Mouse (Mus musculus) liver, embryonic 14.5 days (tissue): Measurements from ENCODE around the gene Gucy1b2. TPM values are rescaled to one million over a fixed set of nuclear protein-coding genes. Genes with fewer than 3 reads are reported as not detected.

Experiments used
- ATAC-seq: fragments of 200-750 bp; cut with Nextera tagmentation; 2 replicates; pipeline ENCODE4 v1.8.0; 2017; ENCODE audit warnings: moderate number of reproducible peaks, mild to moderate bottlenecking, moderate library complexity; ENCODE audit not compliant: insufficient read depth
- DNase-seq, 3 experiments: peaks; one replicate each; pipeline ENCODE4 v3.0.0-alpha.2; 2012 to 2013; ENCODE audit warnings: low read depth in 3 of 3, low spot score in 3 of 3
- H3K27ac ChIP-seq: fragments of 300-500 bp; sonication (generic); 2 replicates; pipeline ENCODE4 v1.5.1; 2014; ENCODE audit warnings: moderate library complexity, mild to moderate bottlenecking, control low read depth, inconsistent platforms
- H3K27me3 ChIP-seq: fragments of 300-500 bp; sonication (generic); 2 replicates; pipeline ENCODE4 v1.6.1; 2014; ENCODE audit warnings: mild to moderate bottlenecking, low read length, moderate library complexity; ENCODE audit not compliant: control insufficient read depth, insufficient read depth
- H3K36me3 ChIP-seq: fragments of 300-500 bp; sonication (generic); replicated peaks from 2 replicates; pipeline ENCODE4 v1.6.1; 2014; ENCODE audit warnings: low read depth; ENCODE audit not compliant: control insufficient read depth, insufficient read depth
- H3K4me1 ChIP-seq, 2 experiments: fragments of 200-500 bp in 1 of 2; fragments of 300-500 bp in 1 of 2; sonication (generic) in 1 of 2; replicated peaks; 2 replicates each; pipeline ENCODE4 v1.6.1; 2012 to 2014; ENCODE audit warnings: antibody characterized with exemption in 1 of 2, inconsistent platforms in 1 of 2, low read length in 1 of 2; ENCODE audit not compliant: control insufficient read depth in 2 of 2, insufficient read depth in 2 of 2
- H3K4me2 ChIP-seq: fragments of 300-500 bp; sonication (generic); 2 replicates; pipeline ENCODE4 v1.6.1; 2014; ENCODE audit warnings: low read depth, mild to moderate bottlenecking, control low read depth, moderate library complexity
- H3K4me3 ChIP-seq, 2 experiments: fragments of 200-500 bp in 1 of 2; fragments of 300-500 bp in 1 of 2; sonication (generic) in 1 of 2; 2 replicates each; pipeline ENCODE4 v1.5.1; 2012 to 2014; ENCODE audit warnings: low read depth in 2 of 2, low read length in 2 of 2, mild to moderate bottlenecking in 2 of 2, control low read depth in 1 of 2, inconsistent platforms in 1 of 2, moderate library complexity in 1 of 2; ENCODE audit not compliant: insufficient read depth in 1 of 2
- H3K9ac ChIP-seq: fragments of 300-500 bp; sonication (generic); replicated peaks from 2 replicates; pipeline ENCODE4 v1.6.1; 2014; ENCODE audit warnings: mild to moderate bottlenecking, control low read depth, moderate library complexity
- H3K9me3 ChIP-seq: fragments of 300-500 bp; sonication (generic); 2 replicates; pipeline ENCODE4 v1.6.1; 2016; ENCODE audit warnings: low read length, mixed read lengths; ENCODE audit not compliant: control insufficient read depth
- CTCF ChIP-seq: IDR thresholded peaks from 2 replicates; pipeline ENCODE4 v1.5.1; 2016; ENCODE audit warnings: antibody characterized with exemption, low read depth, control low read depth
- EP300 ChIP-seq: IDR thresholded peaks from 2 replicates; pipeline ENCODE4 v1.6.1; 2016; ENCODE audit warnings: antibody characterized with exemption, low read depth
- WGBS: fragments of 180-500 bp; shearing (Covaris S2); extraction: QIAGEN DNeasy Blood & Tissue Kit; methylation state at CpG from one replicate; pipeline ENCODE4 v1.1.7; 2014; ENCODE audit not compliant: insufficient replicate concordance; 5-methylcytosine and 5-hydroxymethylcytosine counted together
- polyA plus RNA-seq, 2 experiments: library from polyadenylated mRNA; depleted of rRNA in 1 of 2; stranded (reverse) in 1 of 2; unstranded in 1 of 2; fragments of >200 nt; fragmentation: Nextera tagmentation in 1 of 2; extraction: Ambion mirVana in 1 of 2; gene quantifications; 2 replicates each; pipeline versions ENCODE4 v1.2.1 to v1.2.3; 2012 to 2014

The Gucy1b2 gene
- polyA plus RNA-seq, 2 experiments: not detected

- Histone ChIP-seq H3K9me3 (no peaks in the 10 kb centered on the region), H3K4me1 (no peaks in the 10 kb centered on the region), H3K27ac (no peak overlapping the region), H3K27me3 (no peaks in the 10 kb centered on the region), H3K4me2 (no peak overlapping the region), H3K9ac (no peak overlapping the region), H3K36me3 (no peaks in the 10 kb centered on the region), H3K4me3 (no peak overlapping the region)
- TF ChIP-seq EP300 (no peak), CTCF (no peak)
- 66% methylated on average over 4 of the region's 4 CpGs for WGBS
- DNase-seq (no peak), ATAC-seq (no peak)
Measured at GRCm38 (mm10) chr14:62438236-62438635, 17.9 kb downstream of the Gucy1b2 start.

DNA sequence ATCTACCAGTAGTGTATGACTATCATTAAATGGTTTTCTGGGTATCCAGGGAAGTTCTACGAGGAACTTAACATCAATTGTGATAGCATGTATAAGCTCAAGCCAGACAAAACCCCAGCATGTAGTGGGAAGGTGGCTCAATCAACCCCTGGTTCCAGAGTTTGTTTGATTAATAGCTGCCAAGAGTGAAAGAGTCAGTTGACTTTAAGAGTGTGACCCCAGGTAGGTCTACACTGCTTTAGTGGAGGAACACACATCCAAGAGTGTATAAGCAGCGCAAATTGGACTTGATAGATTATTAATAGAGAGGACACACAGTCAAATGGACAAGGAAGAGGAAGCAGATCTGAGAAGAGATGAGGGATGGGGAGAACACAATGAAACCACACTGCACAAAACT, 18.3 kb downstream of the Gucy1b2 start:
- Histone ChIP-seq H3K27ac (no peak overlapping the region), H3K9me3 (no peaks in the 10 kb centered on the region), H3K4me3 (no peak overlapping the region), H3K27me3 (no peaks in the 10 kb centered on the region), H3K4me2 (no peak overlapping the region), H3K9ac (no peak overlapping the region), H3K36me3 (no peaks in the 10 kb centered on the region), H3K4me1 (no peaks in the 10 kb centered on the region)
- no peak for DNase-seq
- WGBS: 61% methylated on average over 2 of the region's 2 CpGs
- TF ChIP-seq EP300: no peak
- no peak for TF ChIP-seq CTCF
- no peak for ATAC-seq

GRCm38 (mm10) chr14:62425277-62425691, 30.8 kb downstream of the Gucy1b2 start:
- Histone ChIP-seq H3K36me3 (no peaks in the 10 kb centered on the region), H3K9me3 (no peaks in the 10 kb centered on the region), H3K4me1 (no peaks in the 10 kb centered on the region), H3K27ac (no peak overlapping the region), H3K27me3 (no peaks in the 10 kb centered on the region), H3K4me3 (no peak overlapping the region), H3K9ac (no peak overlapping the region), H3K4me2 (no peak overlapping the region)
- no peak for DNase-seq
- 45% methylated on average over 2 of the region's 2 CpGs for WGBS
- TF ChIP-seq CTCF (no peak), EP300 (no peak)
- no peak for ATAC-seq

DNA sequence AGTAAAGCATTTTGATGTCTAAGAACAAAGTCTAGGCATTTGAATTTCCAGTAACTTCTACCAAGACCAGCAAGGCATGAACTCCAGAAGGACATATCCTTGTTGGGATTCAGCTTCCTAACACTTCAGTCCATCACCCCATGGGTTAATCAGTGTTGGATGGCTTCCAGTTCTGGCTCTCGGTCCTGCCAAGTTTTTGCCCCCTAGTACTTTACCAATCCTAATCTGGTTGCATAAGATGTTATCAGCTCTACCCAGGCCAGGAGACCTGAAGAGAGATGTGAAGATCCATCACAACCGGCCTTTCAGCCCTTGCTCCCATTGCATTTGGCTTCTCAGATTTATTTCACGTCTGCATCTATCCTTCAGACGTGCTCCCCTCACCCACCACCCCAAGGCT, 33.8 kb downstream of the Gucy1b2 start:
- H3K27ac ChIP-seq: no peak overlapping the region
- H3K4me2 ChIP-seq: no peak overlapping the region
- WGBS: 58% methylated on average over 4 of the region's 4 CpGs
- H3K9me3 ChIP-seq: no peaks in the 10 kb centered on the region
- H3K27me3 ChIP-seq: no peaks in the 10 kb centered on the region
- ATAC-seq (no peak), DNase-seq (no peak)
- H3K4me3 ChIP-seq: no peak overlapping the region
- H3K36me3 ChIP-seq: no peaks in the 10 kb centered on the region
- no peak overlapping the region for H3K9ac ChIP-seq
- no peak for TF ChIP-seq CTCF
- TF ChIP-seq EP300: no peak
- H3K4me1 ChIP-seq: no peaks in the 10 kb centered on the region

- Histone ChIP-seq H3K4me1 (no peaks in the 10 kb centered on the region), H3K36me3 (no peaks in the 10 kb centered on the region), H3K9me3 (no peaks in the 10 kb centered on the region), H3K4me3 (no peak overlapping the region), H3K27me3 (no peaks in the 10 kb centered on the region), H3K27ac (no peak overlapping the region), H3K9ac (no peak overlapping the region), H3K4me2 (no peak overlapping the region)
- TF ChIP-seq EP300 (no peak), CTCF (no peak)
- no peak for DNase-seq
- 60% methylated on average over 3 of the region's 3 CpGs for WGBS
- no peak for ATAC-seq
Measured at GRCm38 (mm10) chr14:62417501-62417900, 38.6 kb downstream of the Gucy1b2 start.
